Mouse (Mus musculus) T-helper 1 cell (primary cell): ENCODE results near the gene Inpp4a.

Experiments
- in situ Hi-C: fragments of 300-600 bp; cut with MboI, MseI; formaldehyde crosslinking; loops from one replicate; pipeline ENCODE4 v1.15.1; 2025; ENCODE audit warnings: high pct_unique_total_duplicates

Inpp4a gene

GRCm38 (mm10) chr1:37322690-37323089 is 23.0 kb downstream of the Inpp4a start:
- in situ Hi-C loops = no loop called here

DNA sequence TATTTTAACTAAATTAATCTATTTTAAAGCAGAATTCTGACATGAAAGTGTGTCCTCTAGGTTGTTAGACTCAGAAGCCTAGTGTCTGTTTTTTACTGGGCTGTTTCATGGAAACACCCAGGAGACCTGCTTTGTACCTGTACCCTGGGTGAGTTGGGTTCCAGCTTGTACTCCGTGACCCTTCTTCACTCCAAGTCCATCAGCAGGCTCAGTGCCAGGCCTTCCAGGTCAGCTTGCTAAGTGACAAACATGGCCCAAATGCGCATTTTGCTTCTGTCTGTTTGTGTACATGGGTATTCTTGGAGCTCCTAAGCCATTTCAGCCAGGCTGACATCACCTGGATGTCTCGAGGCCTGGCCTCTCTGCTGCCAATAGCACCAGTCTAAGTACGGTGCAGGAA is 23.5 kb downstream of the Inpp4a start:
- in situ Hi-C loops = no loop called here

GRCm38 (mm10) chr1:37324569-37324968 is 24.9 kb downstream of the Inpp4a start:
- in situ Hi-C loops = no loop called here

DNA sequence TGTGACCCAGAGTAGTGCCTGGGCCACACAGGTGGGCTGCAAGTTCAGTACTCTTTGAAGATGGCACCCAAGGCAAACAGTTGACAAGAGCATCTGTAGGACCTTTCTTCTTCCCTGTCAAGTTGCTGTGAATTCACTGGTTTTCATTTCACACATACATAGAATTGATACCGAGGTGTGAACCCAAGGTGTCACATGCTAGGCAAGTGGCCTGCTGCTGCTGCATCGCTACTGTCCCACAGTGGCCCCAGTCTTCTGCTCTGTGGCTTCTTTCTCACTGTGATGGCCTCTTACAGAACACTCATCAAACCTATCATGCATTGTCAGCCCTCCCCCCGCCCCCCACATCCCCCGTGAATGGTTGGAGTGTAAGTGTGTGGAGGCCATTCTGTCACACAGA is 27.6 kb downstream of the Inpp4a start:
- in situ Hi-C loops = no loop called here

- in situ Hi-C loops = no loop called here
Observed at GRCm38 (mm10) chr1:37329132-37329531, 29.5 kb downstream of the Inpp4a start.

DNA sequence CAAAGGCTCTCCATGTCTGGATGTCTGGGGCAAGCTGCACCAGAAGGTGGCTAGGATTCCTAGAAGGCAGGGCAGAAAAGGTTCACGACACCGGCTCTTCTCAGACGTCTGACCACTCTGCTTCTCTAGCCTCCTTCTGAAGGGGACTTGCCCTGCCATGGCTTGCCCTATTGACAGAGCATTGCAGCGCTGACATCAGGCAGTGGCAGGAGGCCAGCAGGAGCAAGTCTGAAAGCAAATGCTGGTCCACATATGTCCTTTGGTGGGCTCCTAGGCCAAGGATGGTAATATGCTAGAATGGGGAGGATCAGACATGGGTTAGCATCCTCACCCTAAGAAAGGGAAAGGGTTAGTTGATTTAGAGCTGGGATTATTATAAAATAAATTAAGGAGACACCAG is 30.2 kb downstream of the Inpp4a start:
- in situ Hi-C loops = no loop called here

DNA sequence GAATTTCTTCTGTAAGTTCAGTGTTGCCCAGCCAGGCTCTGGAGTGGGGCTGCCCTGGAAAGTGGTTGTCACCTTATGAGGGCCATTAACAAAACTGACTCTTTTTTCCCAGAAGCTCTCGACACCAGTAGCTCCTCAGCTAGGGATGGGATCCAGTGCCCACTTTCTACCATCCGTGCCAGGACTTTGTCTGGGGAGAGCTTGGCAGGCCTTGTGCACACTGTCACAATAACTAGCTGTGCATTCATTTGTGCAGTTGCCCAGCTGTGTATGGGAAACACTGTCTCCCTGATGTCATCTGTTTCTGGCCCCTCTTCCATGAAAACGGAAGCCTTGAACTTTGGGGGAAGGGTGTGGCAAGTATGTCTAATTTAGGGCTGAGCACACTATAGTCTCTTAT is 33.1 kb downstream of the Inpp4a start:
- in situ Hi-C loops = no loop called here

GRCm38 (mm10) chr1:37333741-37334440 is 34.2 kb downstream of the Inpp4a start:
- in situ Hi-C loops = no loop called here

GRCm38 (mm10) chr1:37336022-37336421 is 36.4 kb downstream of the Inpp4a start:
- in situ Hi-C loops = no loop called here

DNA sequence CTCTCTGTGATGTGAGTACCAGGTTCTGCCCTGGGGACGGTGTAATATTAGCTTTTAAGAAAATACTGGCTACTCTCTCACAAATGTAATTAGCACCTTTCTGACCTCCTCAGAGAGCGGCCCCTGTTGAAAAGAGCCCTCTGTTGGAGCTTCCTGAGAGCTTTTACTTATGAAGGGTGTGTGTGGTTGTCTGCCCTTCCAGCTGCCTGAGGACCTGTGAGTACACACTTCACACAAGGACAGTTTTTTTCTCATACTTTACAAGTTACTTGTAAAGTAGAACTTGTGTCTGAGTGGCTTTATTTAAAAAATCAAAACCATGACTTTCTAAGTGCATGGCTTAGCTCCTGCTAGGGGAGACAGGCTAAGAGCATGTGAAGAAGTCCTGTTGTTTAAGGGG is 37.1 kb downstream of the Inpp4a start:
- in situ Hi-C loops = no loop called here

DNA sequence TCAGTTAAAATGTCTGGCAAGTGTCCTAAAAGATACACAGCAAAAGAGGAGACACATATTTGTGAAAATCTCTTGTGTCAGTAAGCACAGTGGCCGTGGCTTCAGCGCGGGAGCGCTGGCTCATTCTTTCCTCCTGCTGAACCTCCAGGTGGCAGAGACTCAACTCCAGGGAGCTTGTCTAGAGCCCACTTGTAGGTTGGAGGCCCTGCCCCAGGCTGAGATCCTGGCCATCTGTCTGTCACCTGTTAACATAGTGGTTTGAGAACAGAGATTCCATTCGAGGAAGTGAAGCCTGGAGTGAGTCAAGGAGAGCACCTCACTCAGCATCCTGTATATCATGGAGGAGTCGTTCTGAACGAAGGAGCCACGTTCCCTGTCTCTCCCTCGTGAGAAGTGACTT is 37.6 kb downstream of the Inpp4a start:
- in situ Hi-C loops = no loop called here

DNA sequence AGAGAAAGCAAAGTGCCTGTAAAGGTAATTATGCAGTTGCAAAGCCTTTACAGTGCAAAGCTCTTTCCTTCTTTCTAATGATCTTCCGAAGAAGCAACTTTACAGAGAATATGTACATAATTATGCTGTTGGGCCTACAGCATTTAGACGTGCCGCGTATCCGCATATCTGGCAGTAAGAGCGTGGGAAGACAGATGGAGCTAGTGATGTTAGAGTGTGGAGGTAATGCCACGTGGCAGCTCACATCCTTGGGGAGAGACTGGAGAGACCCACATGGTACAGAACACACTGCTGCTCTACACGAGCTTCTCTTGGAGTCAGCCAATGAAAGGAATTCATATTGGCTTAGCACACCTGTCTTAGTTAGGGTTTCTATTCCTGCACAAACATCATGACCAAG is 39.5 kb downstream of the Inpp4a start:
- in situ Hi-C loops = no loop called here

DNA sequence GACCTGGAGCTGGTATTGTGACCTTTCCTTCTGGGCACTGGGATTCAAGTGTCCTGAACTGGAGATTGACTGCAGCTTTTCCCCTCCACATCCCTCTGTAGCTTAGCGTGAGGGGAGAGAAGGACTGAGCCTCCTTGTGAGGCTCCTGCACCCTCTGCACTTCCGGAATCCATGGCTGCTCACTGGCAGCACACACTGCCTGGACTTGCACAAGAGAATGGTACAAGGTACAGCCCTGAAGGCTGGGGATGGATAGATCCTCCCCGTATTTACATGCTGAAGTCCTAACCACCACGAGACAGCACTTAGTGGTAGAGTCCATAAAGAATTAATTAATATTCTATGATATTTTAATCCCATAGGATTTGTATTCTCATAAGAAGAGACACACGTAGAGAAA is 41.7 kb downstream of the Inpp4a start:
- in situ Hi-C loops = no loop called here

GRCm38 (mm10) chr1:37341914-37342313 is 42.2 kb downstream of the Inpp4a start:
- in situ Hi-C loops = no loop called here

GRCm38 (mm10) chr1:37342524-37342923 is 42.9 kb downstream of the Inpp4a start:
- in situ Hi-C loops = no loop called here

DNA sequence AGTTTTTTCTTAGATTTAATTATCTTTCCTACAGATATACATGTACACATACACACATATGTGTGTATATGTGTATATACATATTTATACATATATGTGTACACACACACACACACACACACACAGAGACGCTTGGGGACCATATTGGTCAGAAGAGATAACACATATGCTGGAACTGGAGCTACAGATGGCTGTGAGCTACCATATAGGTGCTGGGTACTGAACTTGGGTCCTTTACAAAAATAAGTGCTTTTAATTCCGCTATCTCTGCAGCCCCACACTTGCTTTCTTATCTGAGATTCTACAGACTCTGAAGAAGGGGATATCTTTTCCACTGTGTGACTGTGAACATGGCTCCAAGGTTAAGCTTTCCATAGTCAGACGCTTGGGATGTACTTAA is 43.6 kb downstream of the Inpp4a start:
- in situ Hi-C loops = no loop called here

- in situ Hi-C loops = no loop called here
Observed at GRCm38 (mm10) chr1:37344223-37344916, 44.7 kb downstream of the Inpp4a start.

DNA sequence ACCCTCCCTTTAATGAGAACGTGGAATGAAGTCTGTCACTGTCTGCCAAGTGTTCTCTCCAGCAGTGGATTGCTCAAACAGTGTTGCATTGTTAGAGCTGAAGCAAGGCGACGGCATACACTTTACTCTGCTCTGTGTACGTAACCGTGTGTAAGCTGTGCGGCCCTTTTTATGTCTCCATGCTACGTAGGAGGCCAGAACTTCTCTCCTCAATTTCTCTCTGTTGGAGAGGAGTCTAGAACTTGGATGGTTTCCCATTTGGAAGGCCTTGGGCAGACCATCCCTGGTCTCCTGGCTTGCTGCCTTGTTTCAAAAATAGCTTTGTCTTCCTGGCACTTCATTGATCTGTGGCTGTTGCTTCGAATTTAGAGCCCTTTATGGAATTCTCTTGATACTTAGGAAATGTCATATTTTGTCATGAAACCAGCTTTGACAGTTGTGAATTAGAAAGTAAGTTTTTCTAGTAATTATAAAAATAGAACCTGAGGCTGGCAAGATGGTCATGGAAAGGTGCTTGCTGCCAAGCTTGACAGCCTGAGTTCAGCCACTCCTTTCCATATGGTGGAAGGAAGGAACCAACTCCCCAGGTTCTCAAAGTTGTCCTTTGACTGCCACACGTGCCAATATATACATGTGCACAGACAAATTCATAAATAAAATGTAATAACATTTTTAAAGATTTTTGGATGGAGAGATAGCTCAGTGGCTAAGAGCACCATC is 47.9 kb downstream of the Inpp4a start:
- in situ Hi-C loops = no loop called here

- in situ Hi-C loops = no loop called here
Observed at GRCm38 (mm10) chr1:37350886-37351651, 51.4 kb downstream of the Inpp4a start.

DNA sequence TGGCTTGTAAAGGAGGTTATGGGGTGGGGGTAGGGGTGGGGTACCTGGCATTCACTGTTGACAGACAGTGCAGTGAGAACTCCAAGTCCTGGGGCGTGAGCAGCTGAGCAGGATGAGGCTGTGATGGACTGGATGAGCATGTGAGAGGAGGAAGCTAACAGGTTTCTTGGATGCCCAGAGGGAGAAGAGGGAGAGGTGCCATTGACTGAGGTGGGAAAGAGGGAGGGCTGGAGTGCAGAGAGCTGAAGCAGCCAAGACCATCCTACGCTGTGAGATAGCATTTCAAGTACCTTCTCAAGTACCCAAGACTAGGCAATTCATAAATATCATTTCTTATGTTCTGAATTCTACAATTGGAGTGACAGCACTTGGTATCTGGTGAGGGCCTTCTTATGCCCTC is 52.3 kb downstream of the Inpp4a start:
- in situ Hi-C loops = no loop called here

DNA sequence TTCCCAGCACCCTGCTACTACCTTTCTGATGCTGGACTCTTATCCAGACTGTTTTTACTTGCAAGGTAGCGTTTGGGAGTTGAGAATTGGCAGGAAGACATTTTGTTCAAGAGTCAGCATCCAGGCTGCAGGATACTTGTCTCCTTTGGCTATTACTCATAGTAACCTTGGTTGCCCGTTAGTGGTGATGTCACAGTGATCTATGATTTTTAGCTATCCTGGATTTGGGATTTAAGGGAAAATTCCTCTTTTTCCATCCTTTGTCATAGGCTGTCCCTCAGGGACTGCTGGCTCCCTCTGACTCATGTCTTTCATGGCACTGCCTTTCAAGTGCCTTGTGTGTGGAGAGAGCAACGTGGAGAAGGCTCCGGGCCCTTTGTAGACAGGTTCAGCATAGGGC is 53.8 kb downstream of the Inpp4a start:
- in situ Hi-C loops = no loop called here

DNA sequence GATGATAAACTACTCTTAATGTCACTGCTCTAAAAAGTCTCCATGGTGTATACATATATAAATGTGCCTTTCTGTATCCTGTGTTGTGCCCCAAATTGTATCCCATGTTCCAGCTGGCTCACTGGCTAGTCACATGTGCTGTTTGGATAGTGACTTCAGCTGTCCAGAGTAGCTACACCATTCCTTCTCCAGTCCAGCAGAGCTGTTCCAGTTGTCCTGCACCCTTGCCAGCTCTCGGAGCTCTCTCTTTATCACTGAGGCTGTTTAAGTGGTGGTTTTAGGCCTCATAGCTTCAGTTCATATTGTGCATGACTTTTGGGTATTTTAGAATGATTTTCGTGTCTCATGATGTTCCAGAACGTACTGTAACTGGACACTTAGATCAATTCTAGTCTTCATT is 55.8 kb downstream of the Inpp4a start:
- in situ Hi-C loops = no loop called here
